Mouse (Mus musculus) lung, postnatal 14 days (tissue): ENCODE measurements around the gene Evi5.

Source experiments
- DNase-seq: peaks from one replicate; pipeline ENCODE4 v3.0.0; 2021

Gene Evi5

DNA sequence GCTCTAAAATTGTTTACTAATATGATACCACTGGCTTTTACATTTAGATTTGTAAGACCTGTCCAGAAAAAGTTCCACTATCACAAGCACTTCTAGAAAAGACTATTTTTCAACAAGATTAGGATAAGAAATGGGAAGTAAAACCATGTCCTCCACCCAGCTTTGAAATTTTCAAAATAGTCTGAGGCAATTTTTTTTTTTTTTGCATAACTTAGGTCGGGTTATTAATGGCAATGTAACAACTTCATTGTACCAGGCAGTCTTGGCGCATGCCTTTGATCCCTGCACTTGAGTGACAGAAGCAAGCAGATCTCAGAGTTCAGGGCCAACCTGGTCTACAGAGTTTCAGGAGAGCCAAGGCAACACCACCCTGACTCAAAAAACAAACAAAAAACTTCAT is 5.2 kb downstream of the Evi5 start:
- DNase-seq: no peak

DNA sequence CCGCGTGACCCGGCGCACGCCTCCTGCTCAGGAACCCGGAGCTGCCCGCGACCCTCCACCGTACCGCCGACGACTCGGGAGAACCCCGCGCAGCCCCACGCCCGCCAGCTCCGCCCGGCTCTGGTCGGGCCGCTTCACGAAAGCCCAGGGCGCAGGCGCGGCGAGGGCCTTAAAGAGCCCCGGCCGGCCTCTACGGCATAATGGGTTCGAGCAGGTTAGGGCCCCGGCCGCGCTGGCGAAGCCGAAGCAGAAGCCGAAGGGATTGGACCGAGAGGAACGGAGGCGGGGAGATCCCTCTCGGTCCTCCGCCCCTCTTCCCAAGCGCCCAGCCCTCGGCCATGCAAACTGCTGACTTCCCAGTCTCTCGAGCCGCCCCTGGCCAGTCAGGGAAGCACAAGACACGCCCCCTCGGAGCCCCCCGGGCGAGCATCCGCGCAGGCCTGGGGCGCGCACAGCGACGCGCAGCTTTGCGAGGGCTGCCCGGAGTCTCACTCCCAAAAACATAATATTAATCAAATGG is 5.9 kb downstream of the Evi5 start:
- peak; percentile 92 for DNase-seq

DNA sequence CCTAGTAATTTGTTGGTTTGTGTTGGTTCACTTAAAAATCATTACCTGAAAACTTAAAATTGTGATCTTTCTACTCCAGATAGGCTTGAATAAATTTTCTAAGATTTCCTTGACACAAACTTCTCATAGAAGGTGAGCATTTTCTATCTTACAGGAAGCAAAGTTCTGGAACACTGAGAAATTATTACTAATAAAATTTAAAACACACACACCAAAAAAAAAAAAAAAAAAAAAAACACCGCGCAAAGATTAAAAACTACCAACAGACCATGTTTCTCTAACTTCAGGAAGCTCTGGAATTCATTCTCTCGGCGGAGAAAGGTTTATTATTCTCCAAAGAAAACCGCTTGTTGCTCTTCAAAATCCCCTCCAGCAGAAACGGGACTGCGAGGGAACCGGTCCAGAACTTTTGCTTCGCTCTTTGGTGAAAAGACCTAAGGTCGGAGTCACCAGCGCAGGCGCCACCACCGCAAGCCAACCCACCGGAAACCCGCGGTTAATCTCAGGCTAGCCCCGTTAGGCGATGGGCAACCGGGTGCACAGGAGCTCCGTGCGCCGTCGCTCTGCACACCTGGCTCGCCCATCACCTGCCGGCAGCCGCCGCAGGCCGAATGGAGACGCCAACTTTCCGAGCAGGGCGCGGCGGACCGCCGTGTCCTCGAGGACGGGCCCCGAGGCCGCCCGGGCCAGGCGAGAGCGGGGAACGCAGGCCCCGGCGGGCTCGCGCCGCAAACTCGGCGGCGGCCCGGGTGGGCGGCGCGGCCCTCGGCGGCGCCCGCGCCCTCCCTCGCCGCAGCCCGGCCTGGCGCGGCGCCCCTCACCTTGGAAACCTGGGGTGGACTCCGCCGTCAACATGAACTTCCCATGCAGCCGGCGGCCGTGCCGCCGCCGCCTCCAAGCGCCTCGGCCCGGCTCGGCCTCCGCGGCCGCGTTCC is 6.7 kb downstream of the Evi5 start:
- peak; percentile 67 for DNase-seq

DNA sequence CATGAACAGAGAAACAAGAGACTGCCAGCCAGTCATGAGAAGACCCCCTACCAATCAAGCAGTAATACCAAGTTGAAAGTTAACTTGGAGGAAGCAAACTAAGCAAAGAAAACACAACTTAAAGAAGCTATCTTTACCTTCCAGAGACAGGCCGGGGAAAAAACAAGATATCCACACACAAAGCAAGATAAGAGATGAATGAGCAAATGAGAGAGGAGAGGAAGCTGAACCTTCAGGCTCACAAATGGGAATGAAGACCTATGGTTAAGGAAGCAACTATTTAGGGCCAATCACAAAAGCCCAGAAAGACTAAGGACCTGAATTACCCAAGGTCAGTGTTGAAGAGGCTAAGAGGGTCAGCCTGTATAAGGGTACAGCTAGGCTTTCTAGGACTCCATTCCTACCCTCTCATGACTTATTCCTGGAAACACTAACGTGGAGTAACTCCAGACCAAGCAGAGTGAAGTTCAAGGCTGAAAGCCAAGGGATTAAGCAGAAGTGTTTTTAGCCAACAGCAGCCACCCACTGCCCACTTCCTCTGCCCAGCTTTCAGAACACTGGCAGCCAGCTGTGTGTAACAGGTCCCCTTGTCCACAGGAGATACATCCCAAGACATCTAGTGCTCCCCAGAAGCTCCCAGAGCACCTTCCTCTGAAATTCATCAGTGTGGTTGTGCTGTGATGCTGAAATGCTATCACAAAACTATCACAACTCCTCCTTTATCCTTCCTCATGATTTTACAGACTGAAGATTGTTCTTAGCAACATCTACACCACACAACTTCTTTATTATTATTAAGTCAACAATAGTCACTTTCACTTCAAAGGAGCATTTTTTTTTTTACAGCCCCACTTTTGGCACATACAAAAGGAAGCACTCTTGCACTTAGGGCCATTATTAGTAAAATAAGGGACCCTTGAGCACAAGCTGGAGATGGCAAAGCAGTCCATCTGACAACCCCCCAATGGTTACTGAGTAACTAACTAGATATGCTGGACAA is 8.5 kb downstream of the Evi5 start:
- DNase-seq: peak; percentile 15

DNA sequence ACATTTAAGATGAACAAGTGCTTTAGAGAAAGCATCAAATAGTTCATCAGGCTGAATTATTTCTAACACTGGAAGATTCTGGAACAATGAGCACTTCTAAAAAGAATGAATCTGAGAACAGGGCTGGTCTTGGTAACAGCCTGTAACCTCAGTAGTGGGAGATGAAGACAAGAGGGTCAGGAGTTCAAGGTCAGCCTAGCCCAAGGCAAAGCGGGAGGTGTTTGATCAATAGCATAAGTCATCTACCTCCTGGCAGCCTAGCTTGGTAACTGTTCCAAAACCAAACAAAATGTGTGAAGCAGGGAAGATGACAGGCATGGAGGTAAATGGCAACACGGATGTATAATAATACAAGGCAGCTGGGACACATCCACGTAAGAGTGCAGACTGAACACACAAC is 10.9 kb downstream of the Evi5 start:
- no peak for DNase-seq

DNA sequence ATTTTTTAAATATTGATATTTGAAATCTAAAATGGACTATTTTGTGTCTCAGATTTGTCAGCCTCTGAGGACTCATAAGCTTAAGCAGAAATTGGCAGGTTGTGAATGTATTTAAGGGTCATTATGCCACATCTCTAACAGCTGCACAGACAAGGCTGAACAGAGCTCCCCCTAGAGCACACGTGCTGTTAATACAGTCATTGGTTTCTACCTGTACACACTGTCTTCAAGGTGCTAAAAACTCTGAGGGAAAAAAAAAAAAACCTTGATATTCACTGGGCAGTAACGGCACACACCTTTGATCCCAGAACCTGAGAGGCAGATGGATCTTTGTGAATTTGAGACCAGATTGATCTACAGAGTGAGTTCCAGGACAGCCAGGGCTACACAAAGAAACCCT is 15.9 kb downstream of the Evi5 start:
- no peak for DNase-seq

DNA sequence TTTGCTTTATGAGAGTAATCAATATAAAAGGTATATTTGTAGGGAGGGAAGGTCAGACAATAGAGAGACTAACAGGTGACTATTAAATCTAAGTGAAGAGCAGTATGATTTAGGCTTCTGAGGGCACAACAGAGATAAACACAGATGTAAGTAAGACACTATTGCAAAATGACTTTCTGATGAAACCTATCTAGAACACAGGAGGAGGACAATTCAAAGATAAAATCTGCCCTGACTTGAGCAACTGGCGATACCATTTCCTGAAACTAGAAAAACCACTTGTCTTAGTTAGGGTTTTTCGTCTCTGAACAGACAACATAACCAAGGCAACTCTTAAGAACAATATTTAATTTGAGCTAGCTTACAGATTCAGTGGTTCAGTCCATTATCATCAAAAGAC is 19.4 kb downstream of the Evi5 start:
- no peak for DNase-seq

DNA sequence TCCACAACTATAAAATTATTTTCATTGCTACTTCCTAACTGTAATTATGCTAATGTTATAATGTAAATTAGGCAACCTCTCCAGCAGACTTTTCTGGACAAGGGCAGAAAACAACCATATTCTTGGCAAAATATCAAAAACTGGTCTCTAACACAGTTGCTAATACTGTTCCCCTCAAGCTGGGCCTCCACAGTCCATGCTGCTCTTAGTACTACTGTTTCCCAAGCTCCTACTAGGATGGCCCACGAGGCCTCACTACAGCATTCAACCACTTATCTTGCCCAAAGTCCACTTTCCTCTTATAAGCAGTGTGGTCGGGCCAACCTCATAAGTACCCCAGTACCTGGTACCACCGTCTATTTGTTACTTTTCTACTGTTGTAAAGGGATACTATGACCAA is 20.4 kb downstream of the Evi5 start:
- no peak for DNase-seq

DNA sequence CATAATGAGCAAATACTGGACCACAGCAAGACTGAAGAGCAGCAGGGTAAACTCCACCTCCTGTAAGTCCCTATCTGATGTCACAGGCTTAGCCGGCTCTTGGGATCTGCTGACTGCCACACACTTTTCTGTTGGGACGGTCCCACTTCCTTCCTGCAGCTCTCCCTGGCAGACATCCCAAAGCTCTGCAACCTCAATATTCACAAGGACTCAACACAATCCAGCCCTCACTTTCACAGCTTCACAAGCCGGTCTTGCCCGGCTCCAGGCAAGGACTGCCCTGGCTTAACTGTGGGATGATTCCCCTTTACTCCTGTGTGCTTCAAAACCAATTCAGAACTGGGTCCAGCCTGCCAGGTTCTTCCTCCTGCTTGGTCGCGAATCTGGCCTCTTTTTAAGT is 21.1 kb downstream of the Evi5 start:
- peak; percentile 53 for DNase-seq

DNA sequence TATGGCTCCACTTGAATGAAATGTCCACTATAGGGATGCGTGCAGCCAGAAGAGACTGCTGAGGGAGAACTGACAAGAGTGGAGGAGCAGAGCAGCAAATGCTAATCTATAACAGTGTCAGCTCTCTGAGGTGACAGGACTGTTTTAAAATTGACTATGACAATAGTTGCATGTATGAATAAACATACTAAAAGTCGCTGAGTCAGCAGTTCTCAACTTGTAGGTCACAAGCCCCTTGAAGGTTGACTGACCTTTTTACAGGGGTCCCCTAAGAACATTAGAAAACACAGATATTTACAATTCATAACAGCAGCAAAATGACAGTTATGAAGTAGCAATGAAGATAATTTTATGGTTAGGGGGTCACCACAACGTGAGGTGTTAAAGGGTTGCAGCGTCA is 25.9 kb downstream of the Evi5 start:
- no peak for DNase-seq

DNA sequence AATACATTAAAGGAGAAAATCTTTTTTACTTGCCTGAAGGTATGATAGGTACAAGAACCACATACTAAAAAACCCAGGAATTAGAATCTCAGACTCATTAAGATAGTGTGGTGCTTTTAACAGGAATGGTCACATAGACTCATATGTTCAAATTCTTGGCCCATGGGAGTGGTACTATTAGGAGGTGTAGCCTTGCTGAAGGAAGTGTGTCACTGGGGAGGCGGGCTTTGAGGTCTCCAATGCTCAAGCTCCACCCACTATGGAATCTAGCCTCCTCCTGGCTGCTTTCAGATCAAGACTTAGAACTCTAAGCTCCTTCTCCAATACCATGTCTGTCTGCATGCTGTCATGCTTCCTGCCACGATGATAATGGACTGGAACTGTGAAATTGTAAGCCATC is 27.1 kb downstream of the Evi5 start:
- DNase-seq: no peak

DNA sequence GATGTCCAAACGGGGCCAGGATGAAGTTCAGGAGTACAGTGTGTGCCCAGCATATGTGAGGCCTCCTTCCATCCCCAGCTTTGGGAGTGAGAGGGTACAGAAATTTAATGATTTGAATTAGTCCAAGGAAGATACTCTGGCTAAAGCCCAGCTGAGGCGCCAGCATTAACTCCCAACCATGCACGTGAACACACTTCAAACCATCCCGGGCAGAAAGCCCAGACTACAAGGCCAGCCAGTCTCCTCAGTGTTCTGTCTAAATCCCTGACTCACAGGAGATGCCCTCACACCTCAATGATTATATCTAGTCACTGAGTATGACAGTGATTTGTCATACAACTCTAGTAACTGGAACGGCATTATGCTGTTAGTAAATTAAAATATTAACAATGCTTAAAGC is 27.6 kb downstream of the Evi5 start:
- no peak for DNase-seq

DNA sequence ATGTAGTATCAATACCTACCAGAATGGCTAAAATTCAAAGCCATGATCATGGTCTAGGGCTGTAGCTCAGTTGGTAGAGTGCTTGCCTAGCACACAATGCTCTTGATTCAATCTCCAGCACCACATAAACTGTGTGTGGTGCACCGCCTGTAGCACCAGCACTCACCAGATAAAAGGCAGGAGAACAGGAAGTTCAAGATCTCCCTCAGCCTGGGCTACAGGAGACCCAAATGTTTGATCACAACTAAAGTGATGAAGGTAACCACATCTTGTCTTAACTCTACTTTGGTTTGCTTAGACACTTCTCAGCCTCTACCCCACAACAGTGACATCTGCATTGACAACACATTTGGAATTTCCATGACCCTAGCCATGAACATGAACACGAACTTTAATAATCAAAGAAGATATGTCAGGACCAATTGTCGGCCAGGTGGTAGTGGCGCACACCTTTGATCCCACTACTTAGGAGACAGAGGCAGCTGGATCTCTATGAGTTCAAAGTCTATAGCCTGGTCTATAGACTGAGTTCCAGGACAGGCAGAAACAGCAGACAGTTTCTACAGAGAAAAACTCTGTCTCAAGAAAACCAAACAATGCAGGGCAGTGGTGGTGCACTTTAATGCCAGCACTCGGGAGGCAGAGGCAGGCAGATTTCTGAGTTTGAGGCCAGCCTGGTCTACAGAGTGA is 34.2 kb downstream of the Evi5 start:
- no peak for DNase-seq

DNA sequence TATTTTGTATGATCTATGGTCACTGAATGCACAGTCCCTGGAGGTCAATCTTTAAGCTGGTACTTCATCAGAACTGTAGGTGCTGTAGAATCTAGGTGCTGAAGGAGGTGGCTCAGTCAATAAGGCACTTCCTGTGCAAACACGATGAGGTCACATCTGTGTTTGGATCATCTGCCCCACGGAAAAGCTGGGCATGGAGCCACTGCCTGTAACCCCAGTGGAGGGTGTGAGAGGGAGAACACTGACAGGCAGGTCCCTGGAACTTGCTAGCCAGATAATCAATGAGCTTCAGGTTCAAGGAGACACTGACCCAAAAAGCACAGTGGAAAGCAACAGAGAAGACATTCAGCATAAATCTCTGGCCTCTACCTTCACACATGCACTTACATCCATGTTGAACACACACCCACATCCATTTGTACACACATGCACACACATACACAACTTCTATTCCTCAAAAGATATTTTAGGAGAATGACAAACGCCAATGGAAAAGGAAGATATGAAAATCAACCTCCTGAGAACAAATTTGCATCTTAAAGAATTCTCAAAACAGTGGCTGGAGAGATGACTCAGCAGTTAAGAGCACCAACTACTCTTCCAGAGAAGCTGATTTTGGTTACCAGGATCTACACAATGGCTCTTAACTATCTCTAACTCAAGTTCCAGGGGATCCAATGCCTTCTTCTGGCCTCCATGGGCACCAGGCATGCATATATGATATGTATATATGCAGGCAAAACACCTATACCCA is 35.8 kb downstream of the Evi5 start:
- DNase-seq: no peak

DNA sequence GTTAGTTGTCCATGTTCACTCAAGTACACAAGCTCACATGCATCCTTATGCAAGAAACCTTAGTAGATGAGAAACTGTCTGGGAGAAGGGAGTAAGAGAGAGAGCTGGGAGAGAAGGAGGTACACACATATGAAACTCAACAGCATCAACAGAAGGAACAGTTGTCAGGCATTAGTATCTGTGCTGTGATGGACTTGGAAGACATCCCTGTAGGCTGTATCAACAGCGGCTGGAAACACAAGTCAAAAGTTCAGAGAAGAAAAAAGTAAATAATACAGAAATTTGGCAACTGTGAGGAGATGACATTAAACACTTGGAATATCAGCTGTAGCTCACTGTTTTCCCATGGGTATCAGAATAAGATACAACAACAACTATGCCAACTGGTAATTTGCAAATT is 40.6 kb downstream of the Evi5 start:
- DNase-seq: no peak

DNA sequence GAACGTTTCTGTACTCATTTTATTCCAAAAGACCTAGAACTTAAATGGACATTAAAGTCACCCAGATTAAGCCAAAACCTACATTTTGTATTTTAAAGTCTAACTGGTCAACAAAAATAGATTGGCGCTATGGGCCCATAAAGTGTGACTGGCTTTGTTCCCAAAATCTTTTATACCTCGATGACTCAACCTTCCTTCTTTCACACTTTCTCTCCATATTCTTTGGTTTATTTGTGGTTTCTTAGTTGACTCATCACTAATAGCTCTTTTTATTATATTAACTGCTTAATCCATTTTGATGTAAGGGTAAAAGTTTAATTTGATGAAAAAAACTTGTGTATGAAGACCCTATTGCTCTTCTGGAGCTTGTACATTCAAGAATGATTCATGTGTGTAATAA is 43.6 kb downstream of the Evi5 start:
- no peak for DNase-seq

DNA sequence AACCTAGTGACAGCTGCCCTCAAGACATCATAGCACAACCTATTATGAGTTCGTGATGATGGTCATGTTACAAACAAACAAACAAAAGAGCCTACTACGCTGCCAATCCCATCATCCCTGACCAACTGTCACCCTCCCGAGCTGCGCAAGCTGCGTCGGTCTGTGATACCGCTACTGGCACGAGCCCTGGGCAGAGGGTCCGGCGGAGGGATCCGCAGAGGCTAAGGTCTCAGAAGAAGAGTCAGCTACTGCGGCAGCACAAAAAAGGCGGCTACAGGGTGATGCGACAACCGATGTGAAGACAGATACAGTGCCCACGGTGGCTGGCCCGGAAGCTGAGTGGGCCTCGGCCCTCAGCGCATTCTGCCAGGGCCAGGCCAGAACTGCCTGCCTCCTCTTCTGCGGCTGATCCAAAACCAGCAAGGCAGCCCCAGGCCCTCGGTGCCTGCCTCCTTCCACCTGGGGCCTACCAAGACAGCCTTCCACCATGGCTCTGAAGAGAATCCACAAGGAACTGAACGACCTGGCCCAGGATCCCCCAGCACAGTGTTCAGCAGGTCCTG is 44.8 kb downstream of the Evi5 start, which contains the start of gene Ube2d2b:
Ube2d2b (plus strand) TSS at position 102 of the 563 bp plus-strand sequence.
- no peak for DNase-seq

DNA sequence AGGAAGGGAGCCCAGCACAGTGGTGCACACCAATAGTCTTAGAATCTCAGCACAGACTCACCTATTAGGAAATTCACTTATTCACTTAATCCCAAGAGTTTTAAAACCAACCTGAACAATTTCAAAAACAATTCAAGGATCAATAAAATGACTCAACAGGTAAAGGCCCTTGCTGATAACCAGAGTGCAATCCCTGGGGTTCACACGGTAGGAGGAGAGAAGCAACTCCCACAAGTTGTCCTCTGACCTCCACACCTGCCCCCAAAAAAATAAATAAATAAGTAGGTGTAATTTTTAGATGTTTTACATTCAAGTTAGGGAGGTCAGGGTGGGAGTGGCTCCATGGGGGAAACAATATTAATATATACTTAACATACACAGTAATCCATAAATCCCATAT is 52.4 kb downstream of the Evi5 start:
- DNase-seq: no peak

DNA sequence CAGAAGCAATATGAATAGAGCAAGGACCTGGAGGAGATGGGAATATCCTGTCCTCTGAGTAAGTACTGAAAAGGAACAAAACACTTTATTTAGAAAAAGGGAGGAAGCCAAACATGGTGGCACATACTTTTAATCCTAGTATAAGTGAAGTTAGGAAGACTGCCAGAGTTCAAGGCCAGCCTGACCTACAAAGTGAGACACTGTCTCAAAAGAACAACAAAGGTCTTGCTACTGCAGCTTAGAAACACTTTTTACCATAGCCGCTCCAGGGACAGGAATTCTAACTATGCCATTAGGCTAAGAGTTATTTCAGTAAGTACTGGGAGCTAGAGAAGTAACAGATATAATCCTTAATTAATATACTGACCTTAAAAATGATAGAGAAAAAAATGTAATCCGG is 60.3 kb downstream of the Evi5 start:
- DNase-seq: no peak

DNA sequence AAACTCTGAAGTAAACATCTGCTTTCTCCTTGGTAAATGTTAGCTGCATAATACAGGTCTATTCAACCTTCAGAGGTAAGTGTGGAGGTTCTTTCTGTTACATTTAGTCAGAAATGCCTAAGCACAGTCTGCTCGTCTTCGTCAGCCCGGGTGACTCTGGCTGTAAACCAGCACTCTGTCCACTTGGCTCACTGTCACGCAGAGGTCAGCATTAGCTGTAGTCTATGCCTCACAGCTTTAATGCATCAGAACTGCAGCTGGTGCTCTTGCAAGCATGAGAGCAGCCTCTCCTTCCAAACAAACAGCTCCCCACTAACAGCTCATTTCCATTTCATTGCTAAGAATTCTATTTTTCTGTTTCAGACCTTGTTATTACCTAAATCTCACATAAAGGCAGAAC is 67.4 kb downstream of the Evi5 start:
- DNase-seq: peak; percentile 42

DNA sequence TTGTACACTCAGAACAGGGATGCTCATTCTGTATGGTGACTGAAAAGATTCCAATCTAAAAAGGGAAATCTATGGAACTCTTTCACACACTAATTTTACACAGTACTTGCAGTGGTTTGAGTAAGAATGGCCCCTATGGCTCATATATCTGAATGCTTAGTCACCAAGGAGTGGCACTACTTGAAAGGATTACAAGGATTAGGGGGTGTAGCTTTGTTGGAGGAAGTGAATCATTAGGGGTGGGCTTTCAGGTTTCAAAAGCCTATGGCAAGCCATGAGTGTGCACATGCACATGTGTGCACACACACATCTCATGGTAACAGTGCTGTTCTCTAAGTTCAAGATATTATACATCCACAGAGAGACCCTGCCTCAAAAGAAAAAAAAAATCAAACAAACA is 72.3 kb downstream of the Evi5 start:
- DNase-seq: no peak

DNA sequence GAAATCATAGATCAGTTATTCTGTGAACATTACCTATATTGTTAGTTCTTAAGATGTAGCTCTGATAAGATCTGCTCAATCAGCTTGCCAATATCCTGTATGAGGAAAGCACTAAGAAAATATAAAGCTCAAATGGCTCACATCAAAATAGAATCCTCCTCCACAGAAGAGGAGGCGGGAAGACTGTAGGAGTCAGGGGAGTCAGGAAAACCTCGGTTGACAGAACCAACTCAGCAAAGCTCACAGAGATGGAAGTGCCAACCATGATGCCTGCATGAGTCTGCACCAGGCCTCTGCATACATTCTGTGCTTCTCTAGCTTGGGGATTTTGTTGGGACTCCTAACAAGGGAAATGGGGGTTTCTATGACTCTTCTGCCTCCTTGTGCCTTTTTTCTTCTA is 73.7 kb downstream of the Evi5 start:
- DNase-seq: no peak
